Mouse (Mus musculus): ENCODE data around the gene Col25a1. TPM values are rescaled to one million over a fixed set of nuclear protein-coding genes. Genes with fewer than 3 reads are reported as not detected.

The Col25a1 gene
- polyA plus RNA-seq, 2 experiments: 14.2 to 15.3 TPM

DNA sequence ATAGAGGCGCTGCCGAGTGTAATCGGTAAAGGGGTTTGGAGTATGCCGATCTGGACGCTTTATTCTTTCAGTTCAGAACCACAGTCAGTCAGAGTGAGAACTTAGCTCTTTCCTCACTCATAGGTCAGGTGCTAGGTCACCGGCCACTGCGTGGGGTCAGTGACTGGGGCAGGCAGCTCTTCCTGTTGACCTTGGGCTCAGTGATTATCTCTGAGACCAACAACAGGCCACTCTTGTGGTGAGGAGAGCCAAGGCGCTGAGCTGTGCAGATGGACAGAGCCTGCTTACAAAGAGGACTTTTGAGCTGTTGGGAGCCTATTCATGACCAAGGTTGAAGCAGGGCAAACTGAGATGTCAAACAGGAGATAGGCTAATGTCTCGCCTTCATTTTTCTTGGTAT is 174.4 kb downstream of the Col25a1 start:
- TF ChIP-seq POLR2A (IDR thresholded peaks at IDR 0.05; ENCODE audit: borderline replicate concordance, extremely low read depth, insufficient read depth, insufficient read length): no peak
- H3K4me2 ChIP-seq (replicated peaks; ENCODE audit: low read depth, low read length, severe bottlenecking): no peak overlapping the region
- no peaks in the 10 kb centered on the region for H3K36me3 ChIP-seq (ENCODE audit: control insufficient read depth, insufficient read depth, low read length)
- H3K4me1 ChIP-seq (ENCODE audit: control insufficient read depth, insufficient read depth, low read length): peaks cover 9% of the 10 kb centered on the region; the same call in 1 of the 2 replicates
- 84% methylated on average over 9 of the region's 9 CpGs for WGBS
- ATAC-seq (ENCODE audit: low FRiP score, low read depth) (no peak), DNase-seq (ENCODE audit: low spot score) (no peak)
- H3K4me3 ChIP-seq (replicated peaks; ENCODE audit: low read length): no peak overlapping the region
- H3K27ac ChIP-seq (replicated peaks; ENCODE audit: low read depth, low read length): no peak overlapping the region
- H3K9me3 ChIP-seq (ENCODE audit: control insufficient read depth, low read length): no peaks in the 10 kb centered on the region
- H3K9ac ChIP-seq (ENCODE audit: low read depth, low read length, severe bottlenecking): no peak overlapping the region
- no peaks in the 10 kb centered on the region for H3K27me3 ChIP-seq (ENCODE audit: control insufficient read depth, insufficient read depth, low read length)

DNA sequence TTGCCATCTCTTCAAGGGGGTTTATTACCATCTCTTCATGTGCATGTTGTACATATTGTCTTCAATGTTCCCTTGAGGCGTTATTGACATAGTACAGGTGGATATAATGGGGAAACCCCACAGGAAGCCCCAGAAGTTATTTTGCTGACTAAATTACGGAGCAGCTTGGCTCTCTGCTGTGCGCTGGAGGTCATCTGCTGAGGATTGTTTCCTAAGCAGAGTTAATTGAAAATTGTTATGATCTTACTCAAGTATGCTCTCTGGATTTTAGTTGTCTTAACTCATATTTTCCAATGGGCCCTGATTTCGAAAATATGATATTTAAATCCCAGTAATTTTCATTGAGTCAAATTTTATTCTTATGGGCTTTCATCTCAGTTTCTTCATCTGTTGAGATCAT is 178.0 kb downstream of the Col25a1 start:
- H3K4me3 ChIP-seq (replicated peaks; ENCODE audit: low read length): no peak overlapping the region
- 57% methylated on average over 4 of the region's 4 CpGs for WGBS
- H3K27ac ChIP-seq (replicated peaks; ENCODE audit: low read depth, low read length): no peak overlapping the region
- H3K9ac ChIP-seq (ENCODE audit: low read depth, low read length, severe bottlenecking): no peak overlapping the region
- TF ChIP-seq POLR2A (IDR thresholded peaks at IDR 0.05; ENCODE audit: borderline replicate concordance, extremely low read depth, insufficient read depth, insufficient read length): no peak
- no peak overlapping the region for H3K4me2 ChIP-seq (replicated peaks; ENCODE audit: low read depth, low read length, severe bottlenecking)
- H3K4me1 ChIP-seq (ENCODE audit: control insufficient read depth, insufficient read depth, low read length): peaks cover 5% of the 10 kb centered on the region; the same call in 1 of the 2 replicates
- DNase-seq (ENCODE audit: low spot score) (no peak), ATAC-seq (ENCODE audit: low FRiP score, low read depth) (no peak)
- H3K36me3 ChIP-seq (ENCODE audit: control insufficient read depth, insufficient read depth, low read length): no peaks in the 10 kb centered on the region
- H3K9me3 ChIP-seq (ENCODE audit: control insufficient read depth, low read length): no peaks in the 10 kb centered on the region
- H3K27me3 ChIP-seq (ENCODE audit: control insufficient read depth, insufficient read depth, low read length): no peaks in the 10 kb centered on the region

DNA sequence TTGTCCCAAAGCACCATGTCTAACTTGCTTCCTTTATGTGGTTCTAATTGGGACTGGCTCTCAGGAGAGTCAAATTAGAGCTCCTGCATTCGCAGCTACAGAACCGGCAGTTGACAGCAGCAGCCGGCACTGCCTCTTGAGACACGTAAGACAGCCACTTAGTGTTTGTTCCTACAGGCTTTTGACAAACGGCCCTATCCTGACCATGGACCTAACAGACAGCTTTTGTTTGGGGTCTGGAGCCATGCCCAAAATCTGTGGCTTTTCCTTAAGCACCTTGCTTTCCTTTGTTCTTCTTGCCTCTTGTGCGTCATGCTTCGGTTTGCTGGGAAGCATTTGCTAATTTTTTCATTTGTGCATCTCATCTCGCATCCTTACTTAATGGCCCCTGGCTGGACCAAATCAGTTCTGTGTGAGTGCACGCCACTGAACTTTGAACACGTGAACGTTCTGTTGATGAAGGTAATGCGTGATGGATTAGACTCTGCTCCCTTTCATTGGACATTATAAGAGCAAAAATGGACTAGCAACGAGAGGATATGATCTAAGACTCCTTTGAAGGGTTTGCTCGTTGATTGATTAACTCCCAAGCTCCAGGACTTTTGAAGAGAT is 179.5 kb downstream of the Col25a1 start:
- WGBS: 44% methylated on average over 14 of the region's 14 CpGs
- DNase-seq (ENCODE audit: low spot score): no peak
- ATAC-seq (ENCODE audit: low FRiP score, low read depth): no peak
- no peak overlapping the region for H3K4me3 ChIP-seq (replicated peaks; ENCODE audit: low read length)
- H3K27me3 ChIP-seq (ENCODE audit: control insufficient read depth, insufficient read depth, low read length): no peaks in the 10 kb centered on the region
- no peak for TF ChIP-seq POLR2A (IDR thresholded peaks at IDR 0.05; ENCODE audit: borderline replicate concordance, extremely low read depth, insufficient read depth, insufficient read length)
- H3K4me1 ChIP-seq (ENCODE audit: control insufficient read depth, insufficient read depth, low read length): peaks cover 12% of the 10 kb centered on the region
- H3K27ac ChIP-seq (replicated peaks; ENCODE audit: low read depth, low read length): no peak overlapping the region
- no peaks in the 10 kb centered on the region for H3K9me3 ChIP-seq (ENCODE audit: control insufficient read depth, low read length)
- H3K9ac ChIP-seq (ENCODE audit: low read depth, low read length, severe bottlenecking): no peak overlapping the region
- no peak overlapping the region for H3K4me2 ChIP-seq (replicated peaks; ENCODE audit: low read depth, low read length, severe bottlenecking)
- no peaks in the 10 kb centered on the region for H3K36me3 ChIP-seq (ENCODE audit: control insufficient read depth, insufficient read depth, low read length)

DNA sequence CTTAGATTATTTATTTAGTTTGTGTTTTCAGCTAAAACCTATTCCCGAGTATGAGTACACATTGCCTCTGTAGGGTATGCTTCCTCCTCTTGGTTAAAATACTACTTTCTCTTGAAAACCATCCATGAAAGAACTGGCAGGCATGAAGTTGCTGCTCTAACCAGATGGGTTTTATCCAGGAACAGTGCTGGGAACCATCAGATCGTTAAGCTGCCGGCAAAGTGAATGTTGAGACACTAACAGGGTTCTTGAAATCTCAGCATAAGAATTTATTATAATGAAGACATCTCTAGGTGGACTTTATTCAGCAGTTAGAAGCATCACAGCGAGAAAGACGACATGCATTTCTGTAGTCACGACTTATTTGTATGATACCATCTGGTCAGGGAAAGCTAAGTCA is 181.9 kb downstream of the Col25a1 start:
- no peak for TF ChIP-seq POLR2A (IDR thresholded peaks at IDR 0.05; ENCODE audit: borderline replicate concordance, extremely low read depth, insufficient read depth, insufficient read length)
- Histone ChIP-seq H3K27me3 (ENCODE audit: control insufficient read depth, insufficient read depth, low read length) (no peaks in the 10 kb centered on the region), H3K4me2 (replicated peaks; ENCODE audit: low read depth, low read length, severe bottlenecking) (no peak overlapping the region), H3K9ac (ENCODE audit: low read depth, low read length, severe bottlenecking) (no peak overlapping the region), H3K9me3 (ENCODE audit: control insufficient read depth, low read length) (no peaks in the 10 kb centered on the region), H3K27ac (replicated peaks; ENCODE audit: low read depth, low read length) (no peak overlapping the region), H3K4me1 (ENCODE audit: control insufficient read depth, insufficient read depth, low read length) (peaks cover 20% of the 10 kb centered on the region), H3K4me3 (replicated peaks; ENCODE audit: low read length) (no peak overlapping the region), H3K36me3 (ENCODE audit: control insufficient read depth, insufficient read depth, low read length) (no peaks in the 10 kb centered on the region)
- 54% methylated on average over 6 of the region's 6 CpGs for WGBS
- no peak for ATAC-seq (ENCODE audit: low FRiP score, low read depth)
- no peak for DNase-seq (ENCODE audit: low spot score)

DNA sequence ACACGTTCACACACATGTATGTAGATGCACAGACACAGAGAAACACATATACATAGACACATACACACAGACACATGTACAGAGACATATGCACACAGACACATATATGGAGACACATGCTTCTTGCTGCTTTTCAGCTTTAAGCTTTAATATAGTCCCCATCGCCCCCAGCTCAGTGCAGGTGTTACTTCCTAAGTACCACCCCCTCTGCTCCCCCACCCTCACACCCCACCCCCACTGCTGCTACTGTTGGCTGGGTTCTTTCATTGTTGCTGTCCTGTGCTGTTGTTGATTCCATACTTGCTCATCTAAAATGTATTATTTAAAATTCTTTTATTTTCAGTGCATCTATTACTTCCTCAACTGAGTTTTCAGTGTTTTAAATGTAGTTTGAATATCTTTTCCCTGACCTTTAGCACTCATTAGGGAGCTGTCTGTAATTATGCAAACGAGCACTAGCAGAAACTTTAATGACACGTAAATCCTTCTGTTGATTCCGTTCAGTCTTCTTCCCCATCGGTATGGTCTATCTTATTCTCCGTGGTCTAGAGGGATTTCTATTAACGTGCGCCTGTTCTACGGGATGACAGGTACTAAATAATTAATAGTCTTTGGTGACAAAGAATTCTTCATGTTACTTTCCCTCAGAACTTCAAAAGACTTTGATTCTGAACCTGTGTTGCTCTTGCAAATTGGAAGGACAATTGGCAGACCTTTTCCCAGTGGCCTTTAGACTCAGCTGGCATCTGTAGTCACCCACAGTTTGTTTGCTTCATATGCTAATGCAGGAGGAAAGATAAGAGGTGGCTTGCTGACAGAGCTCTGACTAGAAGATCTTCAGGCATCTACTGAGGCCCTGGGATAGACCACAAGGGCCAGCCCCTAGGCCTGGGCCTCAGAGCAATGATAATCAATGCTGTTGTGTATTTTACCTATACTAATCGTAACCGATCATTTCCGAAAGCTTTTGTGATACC is 196.0 kb downstream of the Col25a1 start:
- Histone ChIP-seq H3K27me3 (ENCODE audit: control insufficient read depth, insufficient read depth, low read length) (no peaks in the 10 kb centered on the region), H3K27ac (replicated peaks; ENCODE audit: low read depth, low read length) (no peak overlapping the region), H3K4me2 (replicated peaks; ENCODE audit: low read depth, low read length, severe bottlenecking) (no peak overlapping the region), H3K9me3 (ENCODE audit: control insufficient read depth, low read length) (no peaks in the 10 kb centered on the region), H3K9ac (ENCODE audit: low read depth, low read length, severe bottlenecking) (no peak overlapping the region), H3K4me3 (replicated peaks; ENCODE audit: low read length) (no peak overlapping the region), H3K36me3 (ENCODE audit: control insufficient read depth, insufficient read depth, low read length) (no peaks in the 10 kb centered on the region), H3K4me1 (ENCODE audit: control insufficient read depth, insufficient read depth, low read length) (no peaks in the 10 kb centered on the region)
- TF ChIP-seq POLR2A (IDR thresholded peaks at IDR 0.05; ENCODE audit: borderline replicate concordance, extremely low read depth, insufficient read depth, insufficient read length): no peak
- ATAC-seq (ENCODE audit: low FRiP score, low read depth): no peak
- WGBS: 61% methylated on average over 13 of the region's 13 CpGs
- no peak for DNase-seq (ENCODE audit: low spot score)
